Mouse (Mus musculus) gastrocnemius, postnatal 14 days (tissue): ENCODE measurements around the gene 1700123O20Rik. TPM values are rescaled to one million over a fixed set of nuclear protein-coding genes. Genes with fewer than 3 reads are reported as not detected.

Experiments
- DNase-seq: peaks from one replicate; pipeline ENCODE4 v3.0.0; 2021; ENCODE audit warnings: mixed read lengths
- intact Hi-C: fragments of 180-260 bp; cut with DNase I; formaldehyde crosslinking; loops from one replicate; pipeline ENCODE4 v1.15.1; 2025; ENCODE audit warnings: low total_unique reads
- total RNA-seq, 2 experiments: library from RNA; stranded (reverse); gene quantifications; 2 replicates each; pipeline ENCODE4 v1.2.3; 2021

The 1700123O20Rik gene
- total RNA-seq, 2 experiments from 2014 or later = 10.1 to 11.8 TPM

DNA sequence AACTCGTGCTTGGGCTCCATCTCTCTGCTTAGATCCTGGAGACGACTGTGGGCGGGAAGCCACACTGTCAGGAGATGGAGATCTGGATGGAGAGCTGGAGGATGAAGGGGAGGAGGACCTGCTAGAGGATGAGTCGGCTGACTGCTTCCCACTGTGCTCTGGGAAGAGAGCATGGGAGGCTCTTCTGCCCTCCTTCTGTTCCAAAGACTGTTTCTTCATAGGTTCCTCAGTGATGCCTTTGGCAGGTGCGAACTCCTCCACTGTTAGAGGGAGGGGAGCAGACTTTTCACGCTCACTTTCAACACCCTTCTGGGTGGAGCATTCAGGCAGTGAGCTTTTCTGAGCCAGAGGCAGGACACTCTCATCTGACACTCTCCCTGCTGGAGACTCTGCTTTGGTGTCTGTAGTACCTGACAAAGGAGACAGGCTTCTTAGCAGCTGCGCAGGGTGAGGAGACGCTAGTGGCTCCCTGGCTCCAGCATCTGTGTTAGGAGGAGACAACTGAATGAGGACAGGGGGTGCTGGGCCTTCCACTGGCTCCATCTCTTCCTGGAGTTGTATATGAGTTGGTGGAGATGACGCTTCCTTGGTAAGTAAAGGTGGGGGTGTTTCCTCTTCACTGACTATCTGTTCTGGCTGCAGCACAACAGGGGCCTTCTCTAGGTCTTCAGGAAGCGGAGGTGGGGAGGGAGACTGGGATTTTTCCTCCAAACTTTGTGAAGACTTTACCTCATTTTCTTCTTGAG, 21.4 kb upstream of the 1700123O20Rik start:
- intact Hi-C loops = no loop called here
- DNase-seq = no peak

DNA sequence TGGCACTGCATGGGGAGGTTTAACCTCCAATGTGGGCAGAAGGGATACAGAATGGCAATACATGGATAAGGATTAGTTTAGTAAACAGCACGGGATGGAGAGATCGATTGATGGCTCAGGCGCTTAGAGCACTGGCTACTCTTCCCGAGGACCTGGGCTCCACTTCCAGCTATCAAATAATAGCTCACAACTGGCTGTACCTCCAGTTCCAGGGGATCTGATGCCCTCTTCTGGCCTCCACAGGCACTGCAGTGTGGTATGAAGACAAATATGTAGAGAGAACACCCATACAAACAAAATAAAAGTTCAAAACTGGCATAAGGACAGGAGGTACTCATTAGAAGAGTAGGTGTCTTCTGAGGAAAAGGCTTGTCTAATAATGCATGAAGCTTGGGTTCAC, 16.6 kb upstream of the 1700123O20Rik start:
- peak; percentile 41 for DNase-seq
- intact Hi-C loops = no loop called here

DNA sequence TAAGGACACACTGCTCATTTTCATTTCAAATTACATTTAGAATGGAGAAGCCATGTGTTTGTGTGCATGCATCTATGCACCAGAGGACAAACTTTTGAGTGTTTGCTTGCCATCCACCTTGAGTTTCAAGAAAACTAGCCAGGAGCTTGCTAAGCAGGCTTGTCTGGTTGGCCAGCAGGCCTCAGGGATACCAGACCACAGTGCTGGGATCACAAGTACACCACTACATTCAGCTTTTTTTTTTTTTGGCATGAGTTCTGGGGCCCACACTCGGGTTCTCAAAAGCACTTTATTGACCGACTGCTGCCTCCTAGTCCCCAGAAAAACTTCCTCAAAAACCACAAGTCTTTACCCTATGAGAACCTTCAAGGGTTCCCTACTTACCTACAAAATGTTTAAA, 11.7 kb upstream of the 1700123O20Rik start:
- intact Hi-C loops = no loop called here
- no peak for DNase-seq

DNA sequence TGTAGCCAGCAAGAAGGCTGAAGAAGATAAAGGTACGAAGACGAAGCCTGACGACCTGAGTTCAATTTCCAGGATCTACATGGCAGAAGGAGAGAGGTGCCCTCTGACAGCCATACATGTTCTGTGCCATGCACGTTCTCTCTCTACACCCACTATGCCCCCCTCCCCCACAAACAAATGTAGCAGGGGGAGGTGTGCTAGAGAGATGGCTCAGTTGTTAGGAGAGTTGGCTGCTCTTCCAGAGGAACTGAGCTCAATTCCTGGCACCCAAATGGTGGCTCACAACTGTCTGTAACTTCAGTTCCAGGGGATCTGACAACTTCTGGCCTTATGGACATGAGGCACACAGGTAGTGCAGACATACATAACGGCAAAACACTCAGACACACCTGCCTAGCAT, 9.7 kb upstream of the 1700123O20Rik start:
- intact Hi-C loops = no loop called here
- no peak for DNase-seq

DNA sequence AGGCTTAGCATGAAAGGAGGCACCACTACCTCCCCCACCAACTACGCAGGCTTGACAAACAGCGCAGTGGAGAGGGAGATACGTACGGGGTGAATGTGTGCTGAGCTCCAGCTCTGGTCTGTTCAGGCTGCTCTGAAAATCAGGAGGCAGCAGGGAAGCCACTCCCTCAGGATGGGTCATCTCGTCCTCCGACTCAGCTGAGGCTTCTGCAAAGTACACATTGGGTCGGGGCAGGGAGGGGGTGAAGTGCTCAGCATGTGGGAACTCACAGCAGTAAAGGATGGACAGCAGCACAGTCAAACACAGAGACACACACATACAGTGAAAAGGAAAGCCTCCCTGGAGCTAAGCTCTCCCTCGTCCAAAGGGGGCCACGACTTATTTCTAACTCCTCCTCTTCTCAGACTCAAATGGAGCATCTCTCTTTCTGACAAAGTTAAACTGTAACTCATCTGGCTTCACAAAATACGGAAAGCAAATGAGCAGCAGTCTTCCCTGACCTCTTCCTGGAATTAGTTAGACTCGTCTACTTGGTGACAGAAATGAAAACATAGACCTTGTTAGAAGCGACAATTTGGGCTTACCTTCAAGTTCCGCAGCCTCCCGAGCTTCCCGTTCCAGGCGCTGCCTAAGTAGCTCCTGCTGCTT, 7.2 kb upstream of the 1700123O20Rik start:
- intact Hi-C loops = no loop called here
- no peak for DNase-seq

DNA sequence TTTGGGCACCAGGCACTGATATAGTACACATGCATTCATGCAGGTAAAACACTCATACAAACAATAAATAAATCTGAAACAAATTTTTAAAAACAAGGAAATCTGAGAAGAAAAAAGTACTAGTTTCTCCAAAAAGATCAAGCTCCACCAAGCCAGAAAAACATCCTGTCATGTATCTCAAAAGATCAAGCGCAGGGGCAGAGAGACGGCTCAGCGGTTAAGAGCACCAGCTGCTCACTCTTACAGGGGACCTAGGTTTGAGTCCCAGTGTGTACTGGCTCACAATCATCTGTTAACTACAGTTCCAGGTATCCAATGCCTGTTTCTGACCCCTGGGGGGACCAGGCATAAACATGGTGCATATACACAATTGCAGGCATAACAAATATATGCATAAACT, 3.6 kb upstream of the 1700123O20Rik start:
- intact Hi-C loops = no loop called here
- no peak for DNase-seq

DNA sequence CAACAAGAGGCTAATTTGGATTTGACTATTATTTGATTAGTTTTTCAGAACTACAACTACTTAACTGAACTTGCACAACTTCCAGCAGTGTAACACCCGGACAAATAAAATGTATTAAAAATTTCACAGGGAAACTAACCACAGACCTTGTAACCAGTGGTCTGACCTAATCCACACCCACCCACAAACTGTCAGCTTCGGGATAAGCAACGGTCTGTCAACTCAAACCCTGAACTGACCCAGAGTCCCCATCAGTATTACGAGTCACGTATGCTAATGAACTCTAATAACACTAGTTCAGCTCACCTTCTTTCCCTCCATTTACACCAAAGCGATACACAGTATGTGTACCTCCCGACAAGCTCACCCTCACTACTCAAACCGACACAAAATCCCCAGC, 545 bp upstream of the 1700123O20Rik start:
- intact Hi-C loops = no loop called here
- no peak for DNase-seq

DNA sequence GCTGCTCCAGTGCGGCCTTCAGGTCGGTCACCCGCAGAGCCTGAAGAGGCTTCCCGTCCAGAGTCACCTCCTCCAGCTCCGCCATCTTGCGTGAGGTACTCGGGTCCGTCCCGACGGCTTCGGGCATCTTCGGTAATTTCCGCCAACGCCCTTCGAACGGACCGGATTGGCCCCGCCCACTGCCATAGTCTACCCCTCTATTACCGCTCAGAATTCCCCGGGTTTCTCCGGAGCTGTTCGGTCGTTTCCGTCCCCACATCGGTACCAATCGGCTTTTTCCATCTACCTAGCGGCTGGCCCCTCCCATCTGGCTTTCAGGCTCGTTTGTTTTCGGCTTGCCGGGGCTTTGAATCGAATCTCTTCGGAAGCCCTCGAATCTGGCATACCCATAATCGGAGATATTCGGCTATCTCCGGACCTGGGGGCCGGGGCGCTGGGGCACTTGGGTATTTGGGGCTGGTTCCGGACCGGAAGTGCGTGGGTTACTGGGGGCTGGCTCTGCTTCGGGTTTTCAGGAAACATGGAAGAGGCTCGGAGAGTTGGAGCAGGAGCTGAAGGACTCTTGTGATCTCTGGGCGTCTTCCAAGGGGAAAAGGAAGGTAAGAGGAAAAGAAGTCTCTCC, 617 bp downstream of the 1700123O20Rik start, which contains the start of gene Acin1:
Acin1 (minus strand) TSS at position 410 of the 622 bp plus-strand sequence.
- peak; percentile 100 for DNase-seq
- intact Hi-C loops = no loop called here

DNA sequence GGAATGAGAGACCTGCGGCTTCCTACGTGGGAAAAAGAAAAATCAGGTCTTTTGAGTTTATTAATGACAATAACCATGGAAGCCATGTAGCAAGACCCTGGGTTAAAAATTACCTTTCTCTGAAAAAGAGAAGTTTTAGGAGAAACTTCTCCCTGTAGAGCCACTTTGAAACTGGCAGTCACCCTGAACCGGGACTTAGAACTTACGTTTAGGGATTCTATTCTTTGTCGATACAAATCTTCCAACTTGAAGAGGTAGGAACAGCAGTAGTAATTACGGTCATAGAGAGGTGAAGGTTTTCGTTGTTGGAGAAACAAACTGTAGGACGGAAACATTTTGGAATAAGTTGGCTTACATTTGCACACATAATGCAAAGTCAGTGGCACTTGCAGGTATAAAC, 1.2 kb downstream of the 1700123O20Rik start:
- intact Hi-C loops = no loop called here
- no peak for DNase-seq

DNA sequence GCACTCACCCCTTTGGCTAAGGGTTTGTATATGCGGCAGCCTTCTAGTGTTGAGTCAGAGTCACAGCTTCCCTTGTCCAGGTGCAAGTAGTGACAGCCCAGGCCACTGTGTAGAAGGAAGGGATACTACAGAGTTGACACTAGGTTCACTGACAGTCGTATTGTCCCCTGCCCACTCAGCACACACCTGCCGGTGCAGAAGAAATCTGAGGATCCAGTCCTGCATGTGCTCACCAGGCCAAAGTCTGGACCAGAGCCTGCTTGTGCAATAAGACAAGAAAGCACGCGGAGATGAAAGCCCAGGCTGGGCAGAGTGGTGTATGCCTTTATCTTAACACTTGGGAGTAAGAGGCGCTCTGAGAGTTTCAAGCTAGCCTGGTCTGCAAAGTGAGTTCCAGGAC, 9.0 kb downstream of the 1700123O20Rik start:
- no peak for DNase-seq
- intact Hi-C loops = no loop called here

DNA sequence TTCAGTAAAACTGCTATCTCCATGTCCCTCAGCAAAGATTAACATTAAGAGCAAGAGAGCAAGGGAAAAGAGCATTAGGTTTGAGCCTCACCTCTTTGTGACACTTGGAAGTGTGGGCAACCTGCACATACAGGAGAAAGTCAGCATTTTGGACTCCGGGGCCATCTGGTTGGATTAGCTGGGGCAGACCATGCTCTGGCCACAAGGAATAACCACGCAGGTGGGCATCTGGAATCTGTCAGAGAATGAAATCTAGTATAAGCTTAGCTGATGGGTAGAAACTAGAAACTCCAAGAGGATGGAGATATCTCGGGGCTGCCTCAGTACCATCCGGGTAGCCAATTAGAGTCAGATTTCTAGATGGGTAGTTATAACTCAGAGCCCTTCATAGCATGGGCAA, 10.7 kb downstream of the 1700123O20Rik start:
- no peak for DNase-seq
- intact Hi-C loops = no loop called here

DNA sequence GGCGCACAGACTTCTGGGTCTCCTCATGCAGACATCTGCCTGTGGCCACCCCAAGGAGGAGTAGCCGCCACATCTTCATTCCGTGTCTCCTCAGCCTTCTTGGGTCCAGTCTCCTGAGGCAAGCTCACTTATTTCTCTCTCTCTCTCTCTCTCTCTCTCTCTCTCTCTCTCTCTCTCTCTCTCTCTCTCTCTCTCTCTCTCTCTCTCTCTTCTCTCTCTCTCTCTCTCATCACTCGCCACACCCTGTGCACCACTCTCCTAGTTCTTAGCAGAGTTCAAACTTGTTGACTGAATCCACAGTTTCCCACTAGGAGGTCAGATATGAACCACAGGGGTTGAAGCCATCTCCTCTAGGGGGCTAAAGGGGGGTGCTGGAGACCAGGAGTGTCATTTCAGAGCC, 12.7 kb downstream of the 1700123O20Rik start, which contains the start of gene Gm29776:
Gm29776 (minus strand) TSS at position 101 of the 400 bp plus-strand sequence.
- intact Hi-C loops = no loop called here
- no peak for DNase-seq

DNA sequence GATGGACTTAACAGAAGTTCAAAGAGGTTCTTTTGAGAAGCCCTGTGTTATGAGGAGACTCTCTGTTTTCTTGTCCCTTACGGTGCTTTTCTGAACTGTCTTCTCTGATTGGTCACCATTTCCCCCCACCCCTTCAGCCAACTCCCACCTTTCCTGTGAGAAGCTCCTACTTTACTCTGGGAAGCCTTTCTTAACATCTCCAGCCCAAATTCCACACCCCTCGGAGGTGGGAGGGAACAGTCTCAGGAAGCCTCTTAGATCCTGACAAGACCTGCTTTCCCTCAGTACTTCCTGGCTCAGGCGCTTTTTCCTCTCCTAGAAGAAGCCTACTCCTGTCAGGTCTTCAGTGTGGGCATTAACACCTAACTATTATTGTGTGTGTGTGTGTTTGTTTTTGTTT, 13.6 kb downstream of the 1700123O20Rik start:
- no peak for DNase-seq
- intact Hi-C loops = no loop called here

DNA sequence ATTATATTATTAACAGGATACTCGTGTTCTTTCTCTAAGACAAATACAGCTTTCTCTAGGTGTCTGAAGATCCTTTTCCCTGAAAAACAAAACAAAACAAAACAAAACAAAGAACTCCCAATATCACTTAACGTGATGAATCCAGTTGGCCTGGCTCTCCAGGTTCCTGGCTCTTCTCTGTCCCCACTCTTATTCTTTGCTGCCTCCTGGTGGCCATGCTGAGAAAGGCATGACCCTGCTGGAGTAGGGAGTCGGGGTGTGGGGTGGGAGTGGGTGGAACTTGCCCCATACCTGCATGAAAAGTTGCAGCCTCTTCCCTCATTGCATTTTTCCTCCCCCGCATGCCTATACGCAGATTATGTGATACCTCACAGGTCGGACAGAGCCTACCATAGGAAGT, 15.3 kb downstream of the 1700123O20Rik start:
- intact Hi-C loops = loop anchor here (5.0 kb wide), 1 partner anchor 49 kb away; no protein-coding TSS in a partner anchor
- DNase-seq = peak; percentile 80

DNA sequence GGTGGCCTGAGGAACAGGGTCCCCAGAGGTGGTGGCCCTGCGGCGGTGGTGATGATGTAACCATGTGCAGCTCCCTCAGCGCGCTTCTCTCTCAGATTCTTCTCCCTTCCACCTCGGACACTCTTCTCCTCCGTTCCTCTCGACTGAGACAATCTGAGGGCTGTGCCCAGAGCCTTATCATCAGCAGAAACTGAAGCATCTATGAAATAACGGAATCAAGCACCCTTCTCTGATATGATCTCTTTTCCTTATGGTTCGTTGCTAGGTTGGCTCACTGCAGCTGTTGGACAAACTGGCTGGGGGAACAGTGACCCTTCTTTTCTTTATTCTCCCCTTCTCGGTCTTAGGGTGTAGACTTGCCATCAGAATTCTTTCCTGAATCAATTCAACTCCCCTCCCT, 17.2 kb downstream of the 1700123O20Rik start:
- intact Hi-C loops = loop anchor here (5.0 kb wide), 1 partner anchor 51 kb away; no protein-coding TSS in a partner anchor
- DNase-seq = no peak

DNA sequence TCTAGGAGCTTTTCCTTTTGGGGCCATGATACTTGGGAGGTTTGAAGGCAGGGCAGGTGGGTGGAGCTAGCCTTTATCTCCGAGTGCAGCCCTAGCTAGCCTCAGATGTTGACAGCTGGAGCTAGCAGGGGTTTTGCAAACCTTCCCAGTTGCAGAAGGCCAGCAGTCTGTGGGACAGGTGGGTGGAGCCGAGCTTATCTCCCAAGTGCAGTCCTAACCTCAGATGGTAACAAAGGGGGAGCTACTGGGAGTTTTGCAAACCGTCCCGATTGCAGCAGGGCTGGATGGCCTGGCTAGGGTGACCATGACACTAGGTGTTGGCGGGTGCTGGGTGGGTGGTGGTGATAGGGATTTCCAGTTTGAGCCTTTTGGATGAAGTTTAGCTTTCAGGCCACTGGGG, 19.8 kb downstream of the 1700123O20Rik start:
- DNase-seq = no peak
- intact Hi-C loops = no loop called here

DNA sequence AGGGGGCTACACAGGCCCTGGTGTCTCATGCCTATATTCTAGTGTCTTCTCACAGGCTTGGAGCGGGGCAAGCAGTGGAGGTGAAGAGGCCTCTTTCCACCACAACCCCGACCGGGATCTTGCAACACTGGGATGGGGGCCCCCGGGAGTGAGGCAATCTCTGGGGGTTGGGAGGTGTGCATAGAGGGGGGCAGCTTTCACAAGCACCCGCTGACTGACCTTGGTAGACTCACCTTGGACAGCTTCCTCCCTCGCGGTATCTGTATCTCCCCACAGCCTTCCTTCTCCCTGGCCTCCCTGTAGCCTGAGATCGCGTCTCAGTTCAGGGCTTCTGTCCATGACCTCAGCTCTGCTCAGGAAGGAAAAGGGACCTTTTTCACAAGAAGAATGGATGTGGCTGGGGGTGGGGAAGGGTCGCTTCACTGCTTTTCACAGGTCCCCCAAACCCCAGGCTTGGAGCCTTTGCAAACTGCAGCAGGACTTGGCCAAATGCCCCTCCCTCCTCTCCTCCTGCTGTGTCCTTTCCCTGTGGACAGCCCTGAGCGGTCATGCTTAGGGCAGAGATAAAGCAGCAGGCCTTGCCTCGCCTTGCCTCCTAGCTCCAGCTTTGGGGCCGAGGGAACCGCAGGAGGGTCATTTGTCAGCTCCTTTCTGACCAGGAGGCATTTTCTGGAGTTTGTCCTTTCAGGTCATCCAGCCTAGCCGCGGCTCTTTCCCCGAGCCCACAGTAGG, 20.7 kb downstream of the 1700123O20Rik start:
- DNase-seq = no peak
- intact Hi-C loops = no loop called here

DNA sequence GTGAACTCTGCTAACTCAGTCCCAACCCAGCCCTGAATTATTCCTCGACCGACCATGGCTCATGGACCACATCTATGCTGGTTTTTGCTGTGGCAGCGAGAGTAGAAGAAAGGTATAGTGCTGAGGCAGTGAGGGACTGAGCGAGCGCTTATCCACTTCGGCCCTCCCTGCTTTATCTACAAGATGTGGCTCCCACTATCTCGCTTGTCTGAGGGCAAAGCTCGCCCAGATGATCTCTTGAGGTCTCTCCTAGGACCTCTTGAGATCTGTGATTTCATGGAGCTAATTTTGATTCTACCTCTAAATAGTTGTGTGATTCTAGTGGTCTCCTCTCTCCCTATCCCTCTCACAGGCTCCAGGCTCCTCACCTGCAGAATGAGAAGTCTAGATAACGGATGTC, 23.0 kb downstream of the 1700123O20Rik start:
- intact Hi-C loops = no loop called here
- DNase-seq = no peak

DNA sequence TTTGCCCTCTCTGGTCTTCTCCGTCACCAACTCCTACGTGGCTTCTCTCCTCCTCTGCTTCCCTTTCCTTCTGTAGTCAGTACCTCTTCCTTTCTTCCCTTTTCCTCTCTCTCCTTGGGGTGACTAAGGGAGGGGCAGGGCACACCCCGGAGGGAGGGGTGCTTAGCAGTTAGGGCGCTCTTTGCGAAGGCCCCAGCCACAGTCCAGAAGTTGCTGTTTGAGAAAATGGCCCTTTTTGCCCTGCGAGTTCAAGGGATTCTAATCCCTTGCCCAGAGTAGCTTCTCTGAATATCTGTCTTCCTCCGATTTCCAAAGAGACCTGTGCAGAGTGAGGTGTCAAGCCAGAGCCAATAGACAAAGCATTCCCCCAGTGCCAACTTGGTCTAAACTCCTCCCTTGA, 26.1 kb downstream of the 1700123O20Rik start, which contains the start of gene Cebpe:
Cebpe (minus strand) TSS at position 101 of the 400 bp plus-strand sequence.
- intact Hi-C loops = loop anchor here (5.0 kb wide), 1 partner anchor 115 kb away; no protein-coding TSS in a partner anchor
- no peak for DNase-seq

DNA sequence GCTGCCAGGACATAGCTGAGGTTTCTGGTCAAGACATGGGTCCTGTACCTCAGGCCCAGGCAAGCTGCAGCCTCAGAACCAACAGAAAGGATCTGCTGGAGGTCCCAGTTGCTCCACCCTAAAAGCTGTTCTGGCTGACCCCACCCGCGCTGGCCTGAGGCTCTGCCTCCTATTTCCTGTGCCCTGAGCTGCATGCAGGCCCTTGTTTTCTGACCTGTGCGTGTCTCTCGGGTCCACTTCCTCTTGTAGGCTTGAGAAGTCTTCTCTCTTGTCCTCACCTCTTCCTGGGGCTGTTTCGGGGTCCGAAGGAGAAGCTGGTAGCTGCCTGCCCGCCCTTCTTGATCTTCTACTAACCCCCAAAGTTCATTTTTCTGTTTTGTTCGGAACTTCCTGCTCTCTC, 26.8 kb downstream of the 1700123O20Rik start:
- DNase-seq = no peak
- intact Hi-C loops = loop anchor here (5.0 kb wide), 1 partner anchor 114 kb away; no protein-coding TSS in a partner anchor
